Mouse (Mus musculus): ENCODE results near the gene Ccdc61. TPM values are rescaled to one million over a fixed set of nuclear protein-coding genes. Genes with fewer than 3 reads are reported as not detected.

Ccdc61 gene
- 32.1 and 34.4 TPM in 2 replicates for polyA plus RNA-seq (2015; fragmentation: Nextera tagmentation; extraction: Ambion mirVana)

GRCm38 (mm10) chr7:18910241-18910831, at the start of gene Ccdc61:
Gene Ccdc61 (minus strand): TSS chr7:18910415.
- peak within 1 kb of the TSS; percentile 68 for H3K4me3 ChIP-seq
- no peak within 1 kb of the TSS for H3K27ac ChIP-seq
- peaks cover 18% of the 10 kb centered on the region for H3K4me1 ChIP-seq
- peak within 1 kb of the TSS; percentile 54 for H3K9ac ChIP-seq
- ATAC-seq (ENCODE audit: borderline replicate concordance, extremely low read depth, low FRiP score, low TSS enrichment), result peak; percentile 99
- under 1% methylated on average over 33 of the region's 33 CpGs for WGBS
- no peaks in the 10 kb centered on the region for H3K27me3 ChIP-seq
- no peaks in the 10 kb centered on the region for H3K36me3 ChIP-seq
- H3K4me2 ChIP-seq, result peak within 1 kb of the TSS; percentile 65
- no peaks in the 10 kb centered on the region for H3K9me3 ChIP-seq

GRCm38 (mm10) chr7:18959446-18959845, 49.2 kb upstream of the Ccdc61 start:
- no peaks in the 10 kb centered on the region for H3K9me3 ChIP-seq
- no peaks in the 10 kb centered on the region for H3K36me3 ChIP-seq
- peaks cover 33% of the 10 kb centered on the region for H3K4me1 ChIP-seq
- 45% methylated on average over 8 of the region's 8 CpGs for WGBS
- H3K4me3 ChIP-seq, result no peak overlapping the region
- H3K27me3 ChIP-seq, result peaks cover 70% of the 10 kb centered on the region
- H3K9ac ChIP-seq, result no peak overlapping the region
- H3K27ac ChIP-seq, result peak overlapping the region; percentile 56
- peak; percentile 3; the same call in 1 of the 2 replicates for ATAC-seq (ENCODE audit: borderline replicate concordance, extremely low read depth, low FRiP score, low TSS enrichment)
- 0 out of 2 replicates have a peak overlapping the region, but pooled peaks have one; percentile 16 for H3K4me2 ChIP-seq

GRCm38 (mm10) chr7:18958384-18958766, 48.2 kb upstream of the Ccdc61 start:
- H3K9ac ChIP-seq, result peak overlapping the region; percentile 56
- H3K4me3 ChIP-seq, result peak overlapping the region; percentile 54
- peaks cover 59% of the 10 kb centered on the region for H3K27me3 ChIP-seq
- H3K27ac ChIP-seq, result peak overlapping the region; percentile 56
- no peaks in the 10 kb centered on the region for H3K9me3 ChIP-seq
- H3K36me3 ChIP-seq, result no peaks in the 10 kb centered on the region
- H3K4me1 ChIP-seq, result peaks cover 24% of the 10 kb centered on the region
- H3K4me2 ChIP-seq, result peak overlapping the region; percentile 93
- WGBS, result 1% methylated on average over 21 of the region's 21 CpGs
- ATAC-seq (ENCODE audit: borderline replicate concordance, extremely low read depth, low FRiP score, low TSS enrichment), result 0 out of 2 replicates have a peak, but pooled peaks have one; percentile 10

GRCm38 (mm10) chr7:18957569-18958383, 47.6 kb upstream of the Ccdc61 start:
- peak overlapping the region; percentile 93 for H3K4me2 ChIP-seq
- H3K9me3 ChIP-seq, result no peaks in the 10 kb centered on the region
- WGBS, result 1% methylated on average over 94 of the region's 107 CpGs
- H3K36me3 ChIP-seq, result no peaks in the 10 kb centered on the region
- peak overlapping the region; percentile 54 for H3K4me3 ChIP-seq
- peaks cover 53% of the 10 kb centered on the region for H3K27me3 ChIP-seq
- H3K4me1 ChIP-seq, result peaks cover 21% of the 10 kb centered on the region
- ATAC-seq (ENCODE audit: borderline replicate concordance, extremely low read depth, low FRiP score, low TSS enrichment), result peak; percentile 87
- peak overlapping the region; percentile 56 for H3K9ac ChIP-seq
- peak overlapping the region; percentile 56 for H3K27ac ChIP-seq

- Histone ChIP-seq H3K9me3 (no peaks in the 10 kb centered on the region), H3K4me3 (no peak overlapping the region), H3K4me2 (no peak overlapping the region), H3K27me3 (no peaks in the 10 kb centered on the region; the same call in 1 of the 2 replicates), H3K9ac (no peak overlapping the region), H3K27ac (no peak overlapping the region), H3K36me3 (no peaks in the 10 kb centered on the region), H3K4me1 (0 out of 2 replicates have a peak, but pooled peaks cover 6% of the 10 kb centered on the region)
- ATAC-seq (ENCODE audit: borderline replicate concordance, extremely low read depth, low FRiP score, low TSS enrichment), result no peak
- 20% methylated on average over 15 of the region's 15 CpGs for WGBS
Observed at GRCm38 (mm10) chr7:18951397-18951796, 41.2 kb upstream of the Ccdc61 start.

GRCm38 (mm10) chr7:18950523-18951315, 40.5 kb upstream of the Ccdc61 start:
- Histone ChIP-seq H3K27me3 (no peaks in the 10 kb centered on the region; the same call in 1 of the 2 replicates), H3K4me1 (0 out of 2 replicates have a peak, but pooled peaks cover 6% of the 10 kb centered on the region), H3K4me3 (no peak overlapping the region), H3K4me2 (no peak overlapping the region), H3K36me3 (no peaks in the 10 kb centered on the region), H3K27ac (no peak overlapping the region), H3K9me3 (no peaks in the 10 kb centered on the region), H3K9ac (no peak overlapping the region)
- no peak for ATAC-seq (ENCODE audit: borderline replicate concordance, extremely low read depth, low FRiP score, low TSS enrichment)
- WGBS, result 25% methylated on average over 18 of the region's 18 CpGs

- ATAC-seq (ENCODE audit: borderline replicate concordance, extremely low read depth, low FRiP score, low TSS enrichment), result no peak
- no peaks in the 10 kb centered on the region for H3K27me3 ChIP-seq
- H3K4me1 ChIP-seq, result 0 out of 2 replicates have a peak, but pooled peaks cover 6% of the 10 kb centered on the region
- 27% methylated on average over 12 of the region's 12 CpGs for WGBS
- no peaks in the 10 kb centered on the region for H3K36me3 ChIP-seq
- no peak overlapping the region for H3K27ac ChIP-seq
- no peak overlapping the region for H3K4me3 ChIP-seq
- no peaks in the 10 kb centered on the region for H3K9me3 ChIP-seq
- H3K9ac ChIP-seq, result no peak overlapping the region
- no peak overlapping the region for H3K4me2 ChIP-seq
Observed at GRCm38 (mm10) chr7:18949781-18950522, 39.7 kb upstream of the Ccdc61 start.

GRCm38 (mm10) chr7:18948151-18948550, 37.9 kb upstream of the Ccdc61 start:
- Histone ChIP-seq H3K36me3 (no peaks in the 10 kb centered on the region), H3K4me3 (no peak overlapping the region), H3K9me3 (no peaks in the 10 kb centered on the region), H3K4me2 (no peak overlapping the region), H3K4me1 (0 out of 2 replicates have a peak, but pooled peaks cover 6% of the 10 kb centered on the region), H3K9ac (no peak overlapping the region), H3K27ac (peak overlapping the region; percentile 26; the same call in 1 of the 2 replicates), H3K27me3 (no peaks in the 10 kb centered on the region)
- ATAC-seq (ENCODE audit: borderline replicate concordance, extremely low read depth, low FRiP score, low TSS enrichment), result peak; percentile 55
- 54% methylated on average over 6 of the region's 6 CpGs for WGBS

GRCm38 (mm10) chr7:18942815-18943214, 32.6 kb upstream of the Ccdc61 start:
- no peak overlapping the region for H3K9ac ChIP-seq
- H3K4me2 ChIP-seq, result no peak overlapping the region
- no peaks in the 10 kb centered on the region for H3K4me1 ChIP-seq
- H3K36me3 ChIP-seq, result no peaks in the 10 kb centered on the region
- no peak for ATAC-seq (ENCODE audit: borderline replicate concordance, extremely low read depth, low FRiP score, low TSS enrichment)
- H3K9me3 ChIP-seq, result no peaks in the 10 kb centered on the region
- no peaks in the 10 kb centered on the region for H3K27me3 ChIP-seq
- H3K4me3 ChIP-seq, result no peak overlapping the region
- WGBS, result 60% methylated on average over 9 of the region's 9 CpGs
- H3K27ac ChIP-seq, result no peak overlapping the region

GRCm38 (mm10) chr7:18942376-18942775, 32.2 kb upstream of the Ccdc61 start:
- Histone ChIP-seq H3K9ac (no peak overlapping the region), H3K4me2 (no peak overlapping the region), H3K27me3 (no peaks in the 10 kb centered on the region), H3K36me3 (no peaks in the 10 kb centered on the region), H3K9me3 (no peaks in the 10 kb centered on the region), H3K4me1 (no peaks in the 10 kb centered on the region), H3K4me3 (no peak overlapping the region), H3K27ac (no peak overlapping the region)
- 29% methylated on average over 1 of the region's 1 CpGs for WGBS
- ATAC-seq (ENCODE audit: borderline replicate concordance, extremely low read depth, low FRiP score, low TSS enrichment), result no peak

- H3K27me3 ChIP-seq, result peaks cover 53% of the 10 kb centered on the region
- H3K4me3 ChIP-seq, result peak overlapping the region; percentile 55
- WGBS, result 29% methylated on average over 3 of the region's 3 CpGs
- peak overlapping the region; percentile 91 for H3K4me2 ChIP-seq
- peak overlapping the region; percentile 57 for H3K27ac ChIP-seq
- H3K36me3 ChIP-seq, result no peaks in the 10 kb centered on the region
- ATAC-seq (ENCODE audit: borderline replicate concordance, extremely low read depth, low FRiP score, low TSS enrichment), result no peak
- H3K9ac ChIP-seq, result no peak overlapping the region
- no peaks in the 10 kb centered on the region for H3K9me3 ChIP-seq
- H3K4me1 ChIP-seq, result peaks cover 14% of the 10 kb centered on the region
Observed at GRCm38 (mm10) chr7:18927759-18928158, 17.5 kb upstream of the Ccdc61 start.
